Mouse (Mus musculus): Measurements from ENCODE around the gene Gm42742.

DNA sequence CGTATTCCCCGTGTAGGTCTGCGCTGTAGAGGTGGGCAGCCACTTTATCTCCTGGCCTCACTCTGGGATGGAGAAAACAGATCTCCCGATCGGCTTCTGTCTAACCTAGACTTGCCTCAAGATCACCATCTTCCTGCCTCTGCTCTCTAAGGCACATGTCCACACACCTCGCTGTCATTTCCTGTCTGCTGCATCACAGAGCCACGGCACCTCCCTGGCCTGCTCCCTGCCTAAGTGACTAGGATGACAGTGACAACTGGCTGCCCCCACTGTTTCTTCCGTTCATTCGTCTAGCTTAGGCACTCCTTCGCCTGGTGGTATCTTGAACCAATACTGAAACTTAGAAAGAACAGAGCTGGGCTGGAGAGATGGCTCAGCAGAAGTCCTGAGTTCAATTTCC, 21.3 kb downstream of the Gm42742 start:
- TF ChIP-seq POLR2A (IDR thresholded peaks at IDR 0.05; ENCODE audit: insufficient read length, low read depth): no peak
- TF ChIP-seq CEBPB (IDR thresholded peaks at IDR 0.05; ENCODE audit: insufficient read depth, poor library complexity, severe bottlenecking): no peak
- TF ChIP-seq TCF12 (IDR thresholded peaks at IDR 0.05; ENCODE audit: insufficient read depth, poor library complexity, severe bottlenecking): no peak
- TF ChIP-seq USF1 (IDR thresholded peaks at IDR 0.05; ENCODE audit: low read depth): no peak
- TF ChIP-seq POLR2AphosphoS2 (IDR thresholded peaks at IDR 0.05; ENCODE audit: insufficient read length, low read depth): no peak
- TF ChIP-seq MYOD1 (IDR thresholded peaks at IDR 0.05; ENCODE audit: control insufficient read depth in 1 of 3, insufficient read length in 2 of 3, low read depth in 2 of 3): no peak
- TF ChIP-seq MYOG (IDR thresholded peaks at IDR 0.05; ENCODE audit: control insufficient read depth in 1 of 3, insufficient read depth in 1 of 3, insufficient read length in 2 of 3, low read depth in 2 of 3): no peak
- TF ChIP-seq E2F4 (IDR thresholded peaks at IDR 0.05; ENCODE audit: insufficient read depth): no peak
- TF ChIP-seq TCF3 (IDR thresholded peaks at IDR 0.05; ENCODE audit: insufficient read length, low read depth): no peak
- no peak for TF ChIP-seq MAX (IDR thresholded peaks at IDR 0.05; ENCODE audit: low read depth)
- no peak for TF ChIP-seq REST (IDR thresholded peaks at IDR 0.05; ENCODE audit: insufficient read depth, insufficient read length)
- no peak for TF ChIP-seq SRF (IDR thresholded peaks at IDR 0.05; ENCODE audit: control insufficient read depth, insufficient read length, low read depth)

Measured in myocyte (in vitro differentiated cells).